ENCODE assay signal across 10 mouse cellular contexts in the genomic region with DNA sequence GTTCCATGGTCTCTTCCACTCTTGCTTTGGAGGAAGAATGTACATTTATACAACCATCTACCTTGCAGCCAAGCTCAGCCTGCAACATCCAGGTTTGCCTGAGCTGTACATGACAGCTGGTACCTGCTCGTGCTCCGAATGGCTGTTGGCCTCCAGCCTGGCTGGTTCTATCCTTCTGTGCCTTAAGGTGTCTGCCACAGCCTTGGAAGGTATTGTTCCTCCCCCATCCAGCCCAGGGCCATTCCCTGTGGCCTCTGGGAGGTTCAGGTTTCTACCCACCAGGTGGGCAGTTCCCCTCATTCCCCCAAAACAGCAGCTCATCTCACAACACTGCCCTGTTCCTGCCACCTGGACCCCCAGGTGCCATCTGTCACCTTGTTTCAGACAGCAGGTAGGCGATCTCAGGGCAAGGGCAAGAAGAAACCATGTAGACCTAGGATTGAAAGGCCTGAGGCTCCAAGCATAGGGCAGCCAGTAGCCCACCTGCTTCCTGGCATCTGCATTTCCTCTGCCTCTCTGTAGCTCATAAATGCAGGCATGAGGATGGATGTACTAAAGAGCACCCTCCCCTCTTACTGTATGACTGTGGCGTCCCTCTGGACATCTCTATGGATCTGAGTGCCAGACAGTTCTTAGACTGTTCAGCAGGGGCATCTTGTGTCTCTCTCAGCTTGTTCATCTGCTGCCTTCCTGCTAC.
DNase-seq lines count a peak whose midpoint lies in the region; ATAC-seq lines count a peak whose summit lies in the region.
"Had no signal": no experiment of that assay in that cellular context is flagged by ENCODE, and none has a peak within 500 bp of the region (broad histone marks: within the 10 kb centered on the region; RNA-seq: fewer than 3 reads in every experiment).

No protein-coding gene starts in this region.

- no peak overlapping the region for H3K4me3 ChIP-seq in forebrain, embryonic 10.5 days
- H3K4me3 ChIP-seq in forebrain, embryonic 11.5 days (ENCODE audit: low read depth, low read length), result no peak overlapping the region
- no peak overlapping the region for H3K4me3 ChIP-seq in hindbrain, embryonic 13.5 days
- H3K4me3 ChIP-seq: liver, embryonic 15.5 days had no signal

- H3K9ac ChIP-seq in forebrain, embryonic 11.5 days (ENCODE audit: low read length), result no peak overlapping the region
- peak overlapping the region; percentile 62 for H3K9ac ChIP-seq in hindbrain, embryonic 13.5 days
- H3K9ac ChIP-seq: liver, embryonic 15.5 days had no signal

- 90% methylated on average over 4 of the region's 4 CpGs for WGBS in forebrain, embryonic 10.5 days
- 91% methylated on average over 4 of the region's 4 CpGs for WGBS in forebrain, embryonic 11.5 days
- WGBS in hindbrain, embryonic 13.5 days, result 80% methylated on average over 4 of the region's 4 CpGs

- no peaks in the 10 kb centered on the region for H3K27me3 ChIP-seq in forebrain, embryonic 10.5 days (ENCODE audit: poor library complexity, severe bottlenecking)
- H3K27me3 ChIP-seq in forebrain, embryonic 11.5 days (ENCODE audit: control insufficient read depth, insufficient read depth, low read length), result no peaks in the 10 kb centered on the region
- H3K27me3 ChIP-seq in hindbrain, embryonic 13.5 days, result no peaks in the 10 kb centered on the region
- H3K27me3 ChIP-seq: liver, embryonic 15.5 days had no signal

- H3K27ac ChIP-seq in forebrain, embryonic 10.5 days, result 0 out of 2 replicates have a peak overlapping the region, but pooled peaks have one; percentile 2
- H3K27ac ChIP-seq in forebrain, embryonic 11.5 days (ENCODE audit: low read depth, low read length), result no peak overlapping the region
- peak overlapping the region; percentile 86 for H3K27ac ChIP-seq in hindbrain, embryonic 13.5 days
- H3K27ac ChIP-seq: liver, embryonic 15.5 days had no signal

- H3K36me3 ChIP-seq in forebrain, embryonic 10.5 days (replicated peaks), result peaks cover 93% of the 10 kb centered on the region
- no peaks in the 10 kb centered on the region; the same call in 1 of the 2 replicates for H3K36me3 ChIP-seq in forebrain, embryonic 11.5 days (ENCODE audit: control insufficient read depth, insufficient read depth, low read length)
- H3K36me3 ChIP-seq in hindbrain, embryonic 13.5 days, result peaks cover 6% of the 10 kb centered on the region

- no peak overlapping the region for H3K4me2 ChIP-seq in forebrain, embryonic 11.5 days (ENCODE audit: low read depth, low read length, severe bottlenecking)
- no peak overlapping the region for H3K4me2 ChIP-seq in hindbrain, embryonic 13.5 days
- H3K4me2 ChIP-seq: liver, embryonic 15.5 days had no signal

- DNase-seq in forebrain, embryonic 10.5 days (ENCODE audit: extremely low spot score, low spot score), result no peak
- no peak for DNase-seq in forebrain, embryonic 11.5 days (ENCODE audit: low spot score)
- DNase-seq in brain, adult 2 months (ENCODE audit: low read depth, low spot score), result peak; percentile 88
- peak; percentile 64 to 66 for DNase-seq in cerebellum, postnatal 36 days
- no peak for DNase-seq in right cerebral cortex, adult 2 months (ENCODE audit: low spot score in 2 of 2)
- no peak for DNase-seq in liver
- DNase-seq in gastrocnemius, adult 18-20 months (ENCODE audit: low spot score), result no peak

- H3K4me1 ChIP-seq in forebrain, embryonic 10.5 days, result peaks cover 89% of the 10 kb centered on the region
- H3K4me1 ChIP-seq in forebrain, embryonic 11.5 days (replicated peaks; ENCODE audit: control insufficient read depth, insufficient read depth, low read length), result peaks cover 7% of the 10 kb centered on the region
- peaks cover 98% of the 10 kb centered on the region for H3K4me1 ChIP-seq in hindbrain, embryonic 13.5 days (replicated peaks)

- no peaks in the 10 kb centered on the region for H3K9me3 ChIP-seq in forebrain, embryonic 10.5 days
- H3K9me3 ChIP-seq in forebrain, embryonic 11.5 days (ENCODE audit: control insufficient read depth, low read length), result no peaks in the 10 kb centered on the region
- no peaks in the 10 kb centered on the region for H3K9me3 ChIP-seq in hindbrain, embryonic 13.5 days
- H3K9me3 ChIP-seq: liver, embryonic 15.5 days had no signal

- ATAC-seq in forebrain, embryonic 11.5 days (replicated peaks; ENCODE audit: low FRiP score), result no peak
- 0 out of 2 replicates have a peak, but pooled peaks have one; percentile 17 for ATAC-seq in hindbrain, embryonic 13.5 days (ENCODE audit: low FRiP score)
- ATAC-seq: inflammation-experienced regulatory T-cells, adult 6 months had no signal

Comparison
In these comparisons a context has a peak if more than half of its experiments do, and no peak if none do; other contexts are left out.
1. DNase-seq: peak in brain, adult 2 months (single experiment) and cerebellum, postnatal 36 days (2 of 2); none in forebrain, embryonic 10.5 days (single experiment), forebrain, embryonic 11.5 days (single experiment), right cerebral cortex, adult 2 months (0 of 2), liver (single experiment) and gastrocnemius, adult 18-20 months (single experiment).